Mouse (Mus musculus): ENCODE measurements around the gene BC049352. TPM values are rescaled to one million over a fixed set of nuclear protein-coding genes. Genes with fewer than 3 reads are reported as not detected.

The BC049352 gene
- polyA plus RNA-seq, 1 experiment from 2014 or later, result not detected

DNA sequence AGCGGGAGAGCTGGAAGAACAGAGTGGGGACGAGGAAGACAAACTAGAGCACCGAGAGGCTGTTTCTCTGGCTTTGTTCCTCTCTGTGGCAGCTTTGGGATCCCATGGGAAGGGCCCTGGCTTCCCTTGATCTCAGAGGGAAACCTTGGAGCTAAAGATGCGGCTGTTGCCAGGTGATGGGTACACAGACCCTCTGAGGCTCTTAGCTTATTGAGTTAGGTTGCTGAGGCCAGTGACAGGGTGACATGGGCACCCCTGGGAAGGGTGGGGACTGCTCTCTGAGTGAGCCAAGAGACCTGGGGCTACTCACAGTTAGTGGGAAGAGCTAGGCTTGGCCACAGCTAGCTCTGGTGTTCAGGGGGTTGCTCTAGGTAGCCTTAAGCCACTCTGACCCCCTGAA lies 13.7 kb downstream of the BC049352 start:
- Histone ChIP-seq H3K9me3 (no peaks in the 10 kb centered on the region), H3K4me2 (no peak overlapping the region), H3K36me3 (no peaks in the 10 kb centered on the region), H3K27ac (replicated peaks) (no peak overlapping the region), H3K4me1 (no peaks in the 10 kb centered on the region), H3K9ac (no peak overlapping the region), H3K27me3 (replicated peaks) (peaks cover 30% of the 10 kb centered on the region), H3K4me3 (no peak overlapping the region)
- ATAC-seq (ENCODE audit: extremely low read depth, insufficient number of reproducible peaks, low FRiP score, low TSS enrichment), result no peak
- 60% methylated on average over 4 of the region's 4 CpGs for WGBS

DNA sequence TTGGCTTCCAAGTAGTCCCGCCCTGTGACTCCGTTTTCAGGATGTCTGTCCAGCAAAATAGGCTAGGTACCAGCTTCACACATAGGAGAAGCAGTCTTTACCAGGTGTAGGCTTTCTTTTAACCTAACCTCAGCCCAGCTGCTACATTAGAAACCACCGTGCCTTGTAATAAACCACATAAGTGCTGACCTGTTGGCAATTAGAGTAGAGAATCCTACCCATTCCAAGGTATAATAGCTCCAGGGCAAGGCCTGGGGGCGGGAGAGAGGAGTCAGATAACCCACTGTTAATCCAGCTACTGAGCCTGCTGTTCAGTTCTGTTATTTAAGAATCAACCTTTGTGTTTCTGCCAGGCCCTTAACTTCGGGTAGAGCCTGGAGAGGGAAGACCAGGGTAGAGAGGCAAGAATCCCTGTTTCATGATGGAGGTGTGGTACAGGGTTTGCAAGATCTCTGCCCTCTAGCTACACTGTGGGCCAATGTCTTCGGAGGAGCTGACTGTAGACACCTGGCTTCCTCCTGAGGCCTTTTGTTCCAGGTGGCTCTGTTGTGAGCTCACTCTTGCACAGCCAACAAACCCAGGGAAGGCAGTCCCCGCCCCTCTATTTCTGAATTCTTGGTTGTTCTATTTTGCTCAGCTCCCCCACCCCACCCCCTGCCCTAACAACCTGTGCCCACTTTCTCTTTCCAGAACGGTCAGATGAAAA lies 14.5 kb downstream of the BC049352 start:
- no peaks in the 10 kb centered on the region for H3K9me3 ChIP-seq
- no peak overlapping the region for H3K4me2 ChIP-seq
- H3K27me3 ChIP-seq (replicated peaks), result peaks cover 33% of the 10 kb centered on the region
- no peak overlapping the region for H3K4me3 ChIP-seq
- 69% methylated on average over 8 of the region's 8 CpGs for WGBS
- no peaks in the 10 kb centered on the region for H3K36me3 ChIP-seq
- no peak overlapping the region for H3K9ac ChIP-seq
- no peaks in the 10 kb centered on the region for H3K4me1 ChIP-seq
- ATAC-seq (ENCODE audit: extremely low read depth, insufficient number of reproducible peaks, low FRiP score, low TSS enrichment), result no peak
- H3K27ac ChIP-seq (replicated peaks), result no peak overlapping the region

DNA sequence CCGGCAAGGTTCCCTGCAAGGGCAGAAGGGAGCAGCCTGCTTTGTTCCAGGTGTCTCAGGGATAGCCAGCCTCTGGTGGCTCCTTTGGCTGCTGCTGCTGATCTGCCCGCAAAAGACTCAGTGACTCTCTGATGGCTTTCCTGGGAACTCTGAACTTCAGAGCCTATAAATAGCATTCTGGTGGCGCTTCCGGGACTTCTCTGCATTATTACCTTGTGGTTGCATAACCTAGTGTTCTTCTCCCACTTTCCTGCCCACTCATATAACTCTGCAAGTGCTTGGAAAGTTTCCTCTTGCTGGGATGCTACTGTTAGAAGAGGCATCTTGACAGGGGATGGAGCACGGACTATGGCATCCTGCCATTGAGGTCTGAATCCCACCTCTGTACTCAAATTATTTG lies 15.7 kb downstream of the BC049352 start:
- Histone ChIP-seq H3K9me3 (no peaks in the 10 kb centered on the region), H3K9ac (no peak overlapping the region), H3K27ac (replicated peaks) (no peak overlapping the region), H3K36me3 (no peaks in the 10 kb centered on the region), H3K4me1 (no peaks in the 10 kb centered on the region), H3K4me3 (no peak overlapping the region), H3K27me3 (replicated peaks) (peaks cover 36% of the 10 kb centered on the region), H3K4me2 (no peak overlapping the region)
- WGBS, result 68% methylated on average over 5 of the region's 5 CpGs
- ATAC-seq (ENCODE audit: extremely low read depth, insufficient number of reproducible peaks, low FRiP score, low TSS enrichment), result no peak

DNA sequence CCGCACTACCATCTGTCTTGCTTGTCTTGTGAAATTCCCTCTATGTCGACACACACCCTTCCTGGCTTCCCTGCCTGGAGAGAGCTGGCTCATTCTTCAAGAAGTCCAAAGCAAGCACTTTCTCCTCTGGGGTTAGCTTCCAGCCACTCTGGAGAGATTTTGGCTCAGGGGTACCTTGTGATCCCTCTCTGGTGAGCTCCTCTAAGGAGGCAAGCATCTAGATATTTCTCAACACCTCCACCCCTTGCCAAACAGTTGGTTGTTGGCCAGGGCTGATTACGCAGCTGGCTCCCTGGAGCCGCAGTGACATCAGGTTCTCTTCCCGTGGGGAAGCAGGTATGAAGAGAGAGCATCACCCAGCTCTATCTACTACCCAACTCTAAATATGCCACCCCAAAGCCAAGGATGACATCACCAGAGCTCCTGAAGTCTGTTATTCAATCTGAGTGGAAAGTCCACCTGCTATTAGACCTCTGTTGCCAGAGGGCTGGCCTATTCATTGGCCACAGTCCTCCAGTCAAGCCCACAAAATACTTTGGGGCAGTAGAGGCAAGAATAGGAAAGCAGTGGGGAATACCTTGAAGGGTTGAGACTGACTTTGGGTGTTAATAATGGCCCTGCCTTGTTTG lies 19.6 kb downstream of the BC049352 start:
- Histone ChIP-seq H3K9me3 (no peaks in the 10 kb centered on the region), H3K9ac (no peak overlapping the region), H3K27me3 (replicated peaks) (peaks cover 19% of the 10 kb centered on the region; the same call in 1 of the 2 replicates), H3K4me1 (no peaks in the 10 kb centered on the region), H3K36me3 (no peaks in the 10 kb centered on the region), H3K27ac (replicated peaks) (no peak overlapping the region), H3K4me3 (no peak overlapping the region), H3K4me2 (no peak overlapping the region)
- WGBS, result 67% methylated on average over 5 of the region's 5 CpGs
- no peak for ATAC-seq (ENCODE audit: extremely low read depth, insufficient number of reproducible peaks, low FRiP score, low TSS enrichment)

DNA sequence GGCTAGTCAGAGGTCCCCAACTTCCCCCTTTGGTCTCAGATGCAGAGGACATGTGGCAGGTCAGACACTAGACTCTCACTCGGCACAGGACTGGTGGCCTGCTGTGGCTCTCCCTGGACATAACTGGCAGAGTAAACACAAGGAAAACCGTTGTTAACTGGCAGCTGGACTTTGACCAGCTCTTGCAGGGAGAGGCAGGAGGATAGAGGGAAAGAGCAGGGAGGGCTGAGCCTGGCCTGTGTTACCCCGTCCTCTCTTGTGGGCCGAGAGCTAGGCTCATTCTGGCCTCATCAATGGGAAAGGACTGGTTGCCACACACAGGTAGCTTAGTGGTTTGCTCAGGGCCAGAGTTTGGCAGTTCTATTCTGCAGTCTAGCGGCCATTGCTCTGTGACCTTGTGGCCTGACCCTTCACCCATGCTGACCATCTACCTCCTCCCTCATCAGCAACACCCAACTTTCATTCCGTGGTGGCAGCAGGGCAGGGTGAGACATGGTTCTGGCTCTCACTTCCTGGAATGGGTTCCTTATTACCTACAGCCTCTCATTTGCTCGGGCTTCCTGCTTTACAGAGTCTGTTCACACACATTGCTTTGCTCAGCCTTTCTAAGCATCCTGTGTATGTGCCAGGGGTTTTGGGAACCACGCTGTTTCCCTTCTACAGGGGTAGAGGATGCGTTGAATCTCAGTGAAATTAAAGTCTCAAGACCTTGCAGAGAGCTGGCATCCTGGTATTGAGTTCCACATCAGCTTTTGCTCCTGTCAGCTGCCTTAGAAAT lies 20.4 kb downstream of the BC049352 start:
- WGBS, result 61% methylated on average over 9 of the region's 9 CpGs

DNA sequence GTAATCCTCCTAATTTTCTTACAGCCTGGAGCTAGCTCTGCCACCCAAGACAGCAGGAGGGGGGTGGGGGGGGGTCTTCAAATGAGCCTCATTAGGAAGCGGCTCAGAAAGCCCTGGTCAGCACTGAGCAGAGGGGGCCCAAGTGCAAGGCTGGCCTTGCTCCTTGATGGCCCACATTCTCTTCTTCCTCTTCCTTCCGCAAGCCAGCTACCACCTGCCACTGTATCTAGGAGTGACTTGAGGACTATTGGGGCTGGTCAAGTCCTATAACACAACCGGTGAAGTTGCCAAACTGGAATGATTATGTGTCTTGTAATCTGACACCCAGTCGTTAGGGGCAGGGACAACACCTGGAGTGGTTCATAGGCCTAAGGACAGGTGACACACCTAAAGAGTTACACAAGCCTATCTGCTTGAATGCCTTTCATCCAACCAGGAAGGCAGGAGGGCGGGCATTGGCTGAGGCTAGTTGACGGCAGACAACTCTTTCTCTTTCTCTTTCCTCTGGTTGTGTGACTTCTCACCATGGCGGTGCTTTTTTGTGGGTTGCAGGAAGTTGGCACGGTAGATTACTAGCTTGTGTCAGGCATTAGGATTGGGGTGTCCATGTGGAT lies 22.1 kb downstream of the BC049352 start, which contains the start of gene Tmprss4:
TSS of gene Tmprss4 (minus strand) at position 296 of the 614 bp plus-strand sequence.
- no peak within 1 kb of the TSS for H3K4me2 ChIP-seq
- no peak within 1 kb of the TSS for H3K27ac ChIP-seq (replicated peaks)
- peaks cover 12% of the 10 kb centered on the region; the same call in 1 of the 2 replicates for H3K27me3 ChIP-seq (replicated peaks)
- H3K4me3 ChIP-seq, result no peak within 1 kb of the TSS
- no peaks in the 10 kb centered on the region for H3K36me3 ChIP-seq
- ATAC-seq (ENCODE audit: extremely low read depth, insufficient number of reproducible peaks, low FRiP score, low TSS enrichment), result no peak
- H3K9ac ChIP-seq, result no peak within 1 kb of the TSS
- H3K9me3 ChIP-seq, result no peaks in the 10 kb centered on the region
- no peaks in the 10 kb centered on the region for H3K4me1 ChIP-seq
- WGBS, result 66% methylated on average over 8 of the region's 8 CpGs

More for the DNA sequence above, 20.4 kb downstream of the BC049352 start:
- Histone ChIP-seq H3K9me3 (no peaks in the 10 kb centered on the region), H3K4me2 (no peak overlapping the region), H3K4me1 (no peaks in the 10 kb centered on the region), H3K27me3 (replicated peaks) (peaks cover 16% of the 10 kb centered on the region; the same call in 1 of the 2 replicates), H3K4me3 (no peak overlapping the region), H3K27ac (replicated peaks) (no peak overlapping the region), H3K36me3 (no peaks in the 10 kb centered on the region), H3K9ac (no peak overlapping the region)
- ATAC-seq (ENCODE audit: extremely low read depth, insufficient number of reproducible peaks, low FRiP score, low TSS enrichment), result no peak

DNA sequence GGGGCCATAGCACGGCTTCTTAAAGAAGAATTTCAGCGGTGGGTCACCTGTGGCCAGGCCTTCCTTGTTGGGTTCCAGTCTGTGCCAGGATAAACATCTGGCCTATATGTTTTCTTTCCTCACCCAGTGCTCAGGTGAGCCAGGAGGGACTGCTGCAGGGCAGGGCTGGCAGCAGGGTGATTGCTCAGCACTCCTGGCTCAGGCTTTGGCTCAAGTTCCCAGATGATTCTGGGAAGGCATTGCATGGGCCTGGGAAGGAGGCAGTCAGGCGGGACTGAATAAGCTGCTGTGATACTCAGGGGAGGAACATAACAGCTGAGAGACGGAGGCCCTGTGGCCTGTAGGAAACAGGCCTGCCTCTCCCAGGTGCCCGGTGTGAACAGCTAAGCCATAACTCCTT lies 23.3 kb downstream of the BC049352 start:
- no peak for ATAC-seq (ENCODE audit: extremely low read depth, insufficient number of reproducible peaks, low FRiP score, low TSS enrichment)
- 72% methylated on average over 5 of the region's 5 CpGs for WGBS
- no peaks in the 10 kb centered on the region for H3K9me3 ChIP-seq

DNA sequence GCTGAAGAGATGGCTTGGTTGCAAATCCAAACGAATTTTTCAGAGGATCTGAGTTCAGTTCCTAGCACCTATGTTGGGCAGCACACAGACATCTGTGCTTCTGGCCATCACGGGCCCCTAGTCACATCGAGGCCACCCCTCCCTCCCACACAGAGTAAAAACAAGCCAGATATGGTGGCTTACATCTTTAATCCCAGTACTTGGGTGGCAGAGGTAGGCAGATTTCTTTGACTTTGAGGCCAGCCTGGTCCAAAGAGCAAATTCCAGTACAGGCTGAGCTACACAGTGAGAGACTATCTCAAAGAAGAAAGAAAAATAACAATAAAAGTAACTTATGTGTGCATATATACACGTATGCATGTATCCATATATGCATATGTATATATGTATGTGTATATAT lies 24.3 kb downstream of the BC049352 start:
- 60% methylated on average over 4 of the region's 4 CpGs for WGBS
- no peak for ATAC-seq (ENCODE audit: extremely low read depth, insufficient number of reproducible peaks, low FRiP score, low TSS enrichment)
- Histone ChIP-seq H3K36me3 (no peaks in the 10 kb centered on the region), H3K9me3 (no peaks in the 10 kb centered on the region), H3K4me2 (no peak overlapping the region), H3K9ac (no peak overlapping the region), H3K4me1 (no peaks in the 10 kb centered on the region), H3K27me3 (replicated peaks) (peaks cover 13% of the 10 kb centered on the region; the same call in 1 of the 2 replicates), H3K4me3 (no peak overlapping the region), H3K27ac (replicated peaks) (no peak overlapping the region)

More for the DNA sequence above, 23.3 kb downstream of the BC049352 start:
- no peaks in the 10 kb centered on the region for H3K36me3 ChIP-seq
- peaks cover 12% of the 10 kb centered on the region; the same call in 1 of the 2 replicates for H3K27me3 ChIP-seq (replicated peaks)
- no peaks in the 10 kb centered on the region for H3K4me1 ChIP-seq
- H3K27ac ChIP-seq (replicated peaks), result no peak overlapping the region
- no peak overlapping the region for H3K4me3 ChIP-seq
- no peak overlapping the region for H3K4me2 ChIP-seq
- H3K9ac ChIP-seq, result no peak overlapping the region

DNA sequence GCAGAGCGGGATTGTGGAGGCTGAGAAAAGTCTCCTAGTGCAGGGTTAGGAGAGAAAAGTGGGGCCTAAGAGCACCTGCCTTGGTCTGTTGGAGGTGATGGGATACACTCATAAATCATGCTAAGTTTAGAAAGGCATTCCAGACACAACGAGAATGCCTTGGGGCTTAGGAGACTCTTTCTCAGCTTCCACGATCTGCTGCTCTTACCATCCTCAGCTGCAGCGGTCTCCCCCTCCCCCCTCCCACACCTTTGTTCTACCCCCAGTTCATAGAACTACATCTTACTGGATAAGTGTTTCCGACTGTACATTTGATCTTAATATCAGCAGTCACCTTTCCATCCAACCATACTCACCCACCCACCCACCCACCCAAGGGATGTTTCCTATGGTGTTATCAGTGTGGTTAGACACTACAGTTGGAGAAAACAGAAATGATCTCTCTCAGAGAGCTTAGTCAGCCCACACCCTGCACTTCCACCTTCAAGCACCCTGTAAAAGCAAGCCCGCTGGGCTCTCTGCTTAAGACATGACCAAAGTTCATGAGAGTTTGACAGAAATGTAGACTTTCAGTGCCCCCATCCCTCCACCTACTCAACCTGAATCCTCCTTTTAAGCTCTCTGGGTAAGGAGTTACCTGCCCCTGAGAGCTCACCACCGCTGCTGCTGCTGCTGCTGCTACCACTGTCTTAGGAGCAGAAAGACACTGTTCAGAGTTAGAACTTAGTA lies 25.4 kb downstream of the BC049352 start:
- ATAC-seq (ENCODE audit: extremely low read depth, insufficient number of reproducible peaks, low FRiP score, low TSS enrichment), result no peak
- H3K36me3 ChIP-seq, result no peaks in the 10 kb centered on the region
- no peak overlapping the region for H3K27ac ChIP-seq (replicated peaks)
- peaks cover 11% of the 10 kb centered on the region; the same call in 1 of the 2 replicates for H3K27me3 ChIP-seq (replicated peaks)
- no peaks in the 10 kb centered on the region for H3K4me1 ChIP-seq
- no peak overlapping the region for H3K9ac ChIP-seq
- H3K9me3 ChIP-seq, result no peaks in the 10 kb centered on the region
- WGBS, result 63% methylated on average over 7 of the region's 7 CpGs
- H3K4me3 ChIP-seq, result no peak overlapping the region
- no peak overlapping the region for H3K4me2 ChIP-seq

DNA sequence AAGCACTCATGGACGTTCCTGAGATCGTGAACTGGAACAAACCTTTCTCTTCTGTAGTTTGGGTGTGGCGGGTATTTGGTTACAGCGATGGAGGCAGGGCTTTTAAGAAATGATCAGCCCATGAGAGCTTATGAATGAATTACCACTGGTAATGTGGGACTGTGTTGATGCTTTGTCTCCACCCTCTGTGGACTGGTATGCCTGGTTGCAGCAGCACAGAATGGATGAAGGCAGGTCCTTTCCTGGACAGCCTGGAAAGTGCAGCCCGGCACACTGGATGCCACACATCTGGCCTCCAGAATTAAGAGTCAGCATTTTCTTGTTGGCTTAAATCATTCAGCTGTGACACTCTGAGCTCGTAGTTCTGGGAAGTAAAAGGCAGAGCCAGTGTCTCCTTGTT lies 30.2 kb downstream of the BC049352 start:
- no peaks in the 10 kb centered on the region for H3K4me1 ChIP-seq
- H3K4me2 ChIP-seq, result no peak overlapping the region
- H3K27me3 ChIP-seq (replicated peaks), result peaks cover 10% of the 10 kb centered on the region; the same call in 1 of the 2 replicates
- no peak overlapping the region for H3K4me3 ChIP-seq
- no peaks in the 10 kb centered on the region for H3K36me3 ChIP-seq
- H3K27ac ChIP-seq (replicated peaks), result no peak overlapping the region
- H3K9ac ChIP-seq, result no peak overlapping the region
- WGBS, result 76% methylated on average over 6 of the region's 6 CpGs
- ATAC-seq (ENCODE audit: extremely low read depth, insufficient number of reproducible peaks, low FRiP score, low TSS enrichment), result no peak
- H3K9me3 ChIP-seq, result no peaks in the 10 kb centered on the region
